Mouse (Mus musculus) heart, embryonic 13.5 days (tissue): Measurements from ENCODE around the gene 4930467E23Rik. TPM values are rescaled to one million over a fixed set of nuclear protein-coding genes. Genes with fewer than 3 reads are reported as not detected.

Source experiments
- polyA plus RNA-seq: library from polyadenylated mRNA; unstranded; fragments of >200 nt; fragmentation: Nextera tagmentation; extraction: Ambion mirVana; gene quantifications from 2 replicates; pipeline ENCODE4 v1.2.1, GENCODE M21; 2015

Gene 4930467E23Rik
- polyA plus RNA-seq, 1 experiment from 2014 or later = not detected

Other genes starting within 250 kb of the 4930467E23Rik start
- gene Defb7, start 234.5 kb upstream of the 4930467E23Rik start, polyA plus RNA-seq = not detected in 2 replicates
- not detected in 2 replicates for gene Gm31371, start 173.8 kb downstream of the 4930467E23Rik start, polyA plus RNA-seq